Mouse (Mus musculus) left cerebral cortex, adult 2 months (tissue): ENCODE results near the gene Dcdc2b. TPM values are rescaled to one million over a fixed set of nuclear protein-coding genes. Genes with fewer than 3 reads are reported as not detected.

ENCODE experiments used
- DNase-seq, 2 experiments: peaks; one replicate each; pipeline ENCODE4 v3.0.0; 2021 to 2022; ENCODE audit warnings: low spot score in 2 of 2, mixed read lengths in 1 of 2; ENCODE audit errors: extremely low spot score in 1 of 2
- H3K27ac ChIP-seq: fragments of 200-600 bp; 2 replicates; pipeline ENCODE4 v1.8.1; 2022
- H3K4me3 ChIP-seq: fragments of 200-600 bp; 2 replicates; pipeline ENCODE4 v1.8.1; 2022
- CTCF ChIP-seq: fragments of 200-600 bp; IDR thresholded peaks from 2 replicates; pipeline ENCODE4 v1.8.1; 2022; ENCODE audit warnings: antibody characterized with exemption, mild to moderate bottlenecking, moderate library complexity
- intact Hi-C: fragments of 180-260 bp; cut with DNase I; formaldehyde crosslinking; loops from one replicate; pipeline ENCODE4 v1.15.1; 2025
- total RNA-seq, 2 experiments: library from RNA; stranded (reverse); gene quantifications; 2 replicates each; pipeline ENCODE4 v1.2.3; 2021

The Dcdc2b gene
- total RNA-seq, 2 experiments from 2014 or later = 5.7 to 6.2 TPM

GRCm38 (mm10) chr4:129586943-129587342, 27.1 kb downstream of the Dcdc2b start:
- Histone ChIP-seq H3K4me3 (no peak overlapping the region), H3K27ac (no peak overlapping the region)
- no peak for DNase-seq
- intact Hi-C loops = no loop called here
- no peak for TF ChIP-seq CTCF

- intact Hi-C loops = no loop called here
- no peak for TF ChIP-seq CTCF
- H3K4me3 ChIP-seq = no peak overlapping the region
- H3K27ac ChIP-seq = no peak overlapping the region
- DNase-seq = no peak
Observed at GRCm38 (mm10) chr4:129585773-129586172, 28.3 kb downstream of the Dcdc2b start.

GRCm38 (mm10) chr4:129584884-129585608, 29.0 kb downstream of the Dcdc2b start:
- peak; percentile 75 for TF ChIP-seq CTCF
- intact Hi-C loops = no loop called here
- DNase-seq = peak; percentile 78 to 79
- H3K27ac ChIP-seq = peak overlapping the region; percentile 66
- H3K4me3 ChIP-seq = peak overlapping the region; percentile 45

- DNase-seq = no peak
- Histone ChIP-seq H3K27ac (no peak overlapping the region), H3K4me3 (peak overlapping the region; percentile 45; the same call in 1 of the 2 replicates)
- TF ChIP-seq CTCF = no peak
- intact Hi-C loops = no loop called here
Observed at GRCm38 (mm10) chr4:129584370-129584769, 29.7 kb downstream of the Dcdc2b start.

- no peak for DNase-seq
- Histone ChIP-seq H3K4me3 (no peak overlapping the region), H3K27ac (no peak overlapping the region)
- no peak; the same call in 1 of the 2 replicates for TF ChIP-seq CTCF
- intact Hi-C loops = no loop called here
Observed at GRCm38 (mm10) chr4:129582251-129582650, 31.8 kb downstream of the Dcdc2b start.

- no peak for DNase-seq
- TF ChIP-seq CTCF = no peak
- intact Hi-C loops = no loop called here
- Histone ChIP-seq H3K27ac (no peak overlapping the region), H3K4me3 (no peak overlapping the region)
Observed at GRCm38 (mm10) chr4:129580347-129580746, 33.7 kb downstream of the Dcdc2b start.

- no peak for TF ChIP-seq CTCF
- H3K27ac ChIP-seq = no peak within 1 kb of the TSS
- intact Hi-C loops = no loop called here
- no peak for DNase-seq
- H3K4me3 ChIP-seq = no peak within 1 kb of the TSS
Observed at GRCm38 (mm10) chr4:129578466-129578865, 35.6 kb downstream of the Dcdc2b start, which contains the start of gene Fam167b. Gene Fam167b (minus strand): TSS chr4:129578549.

GRCm38 (mm10) chr4:129577688-129578087, 36.4 kb downstream of the Dcdc2b start:
- no peak overlapping the region for H3K4me3 ChIP-seq

GRCm38 (mm10) chr4:129576863-129577491, 37.1 kb downstream of the Dcdc2b start:
- peak; percentile 63 for TF ChIP-seq CTCF
- peak; percentile 42 to 61 for DNase-seq
- intact Hi-C loops = no loop called here
- Histone ChIP-seq H3K4me3 (no peak overlapping the region), H3K27ac (no peak overlapping the region)

More at GRCm38 (mm10) chr4:129577688-129578087, 36.4 kb downstream of the Dcdc2b start:
- intact Hi-C loops = no loop called here
- no peak for DNase-seq
- TF ChIP-seq CTCF = no peak
- H3K27ac ChIP-seq = no peak overlapping the region

- no peak for TF ChIP-seq CTCF
- Histone ChIP-seq H3K27ac (no peak overlapping the region), H3K4me3 (no peak overlapping the region)
- intact Hi-C loops = no loop called here
- no peak for DNase-seq
Observed at GRCm38 (mm10) chr4:129575171-129575844, 38.7 kb downstream of the Dcdc2b start.

GRCm38 (mm10) chr4:129573430-129573829, 40.6 kb downstream of the Dcdc2b start, which contains the start of gene Lck:
Gene Lck (minus strand): TSS chr4:129573641.
- no peak within 1 kb of the TSS for H3K27ac ChIP-seq
- intact Hi-C loops = no loop called here
- TF ChIP-seq CTCF = no peak
- no peak for DNase-seq
- no peak within 1 kb of the TSS for H3K4me3 ChIP-seq

GRCm38 (mm10) chr4:129573093-129573370, 41.0 kb downstream of the Dcdc2b start:
- no peak for DNase-seq
- Histone ChIP-seq H3K4me3 (no peak overlapping the region), H3K27ac (no peak overlapping the region)
- TF ChIP-seq CTCF = no peak
- intact Hi-C loops = no loop called here
